Mouse (Mus musculus) left cerebral cortex, adult 2 months (tissue): ENCODE measurements around the gene Zfp446. TPM values are rescaled to one million over a fixed set of nuclear protein-coding genes. Genes with fewer than 3 reads are reported as not detected.

Source experiments
- DNase-seq, 2 experiments: peaks; one replicate each; pipeline ENCODE4 v3.0.0; 2021 to 2022; ENCODE audit warnings: low spot score in 2 of 2, mixed read lengths in 1 of 2; ENCODE audit errors: extremely low spot score in 1 of 2
- H3K27ac ChIP-seq: fragments of 200-600 bp; 2 replicates; pipeline ENCODE4 v1.8.1; 2022
- H3K4me3 ChIP-seq: fragments of 200-600 bp; 2 replicates; pipeline ENCODE4 v1.8.1; 2022
- CTCF ChIP-seq: fragments of 200-600 bp; IDR thresholded peaks from 2 replicates; pipeline ENCODE4 v1.8.1; 2022; ENCODE audit warnings: antibody characterized with exemption, mild to moderate bottlenecking, moderate library complexity
- intact Hi-C: fragments of 180-260 bp; cut with DNase I; formaldehyde crosslinking; loops from one replicate; pipeline ENCODE4 v1.15.1; 2025
- total RNA-seq, 2 experiments: library from RNA; stranded (reverse); gene quantifications; 2 replicates each; pipeline ENCODE4 v1.2.3; 2021

The Zfp446 gene
- total RNA-seq, 2 experiments from 2014 or later, result 7.9 to 9.0 TPM

DNA sequence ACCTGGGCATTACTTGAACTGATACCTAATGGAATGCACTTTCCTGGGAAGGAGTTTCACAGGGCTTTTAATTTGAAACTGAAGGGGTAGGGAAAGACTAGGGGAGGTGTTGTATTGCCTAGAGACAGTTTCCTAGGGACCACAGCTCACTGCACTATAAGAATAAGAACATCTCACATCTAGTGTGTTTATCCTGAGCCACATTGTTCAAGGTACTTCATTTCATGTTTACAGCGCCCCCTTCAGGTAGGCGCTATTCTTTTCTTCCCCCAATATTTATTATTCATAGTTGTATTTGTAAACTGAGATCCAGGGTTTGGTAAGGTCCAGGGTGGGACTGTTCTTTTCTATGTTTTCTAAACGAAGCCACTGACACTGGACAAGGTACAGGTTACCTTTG is 14.6 kb downstream of the Zfp446 start:
- H3K4me3 ChIP-seq, result no peak overlapping the region
- no peak for DNase-seq
- TF ChIP-seq CTCF, result peak; percentile 56
- no peak overlapping the region for H3K27ac ChIP-seq
- intact Hi-C loops, result no loop called here

DNA sequence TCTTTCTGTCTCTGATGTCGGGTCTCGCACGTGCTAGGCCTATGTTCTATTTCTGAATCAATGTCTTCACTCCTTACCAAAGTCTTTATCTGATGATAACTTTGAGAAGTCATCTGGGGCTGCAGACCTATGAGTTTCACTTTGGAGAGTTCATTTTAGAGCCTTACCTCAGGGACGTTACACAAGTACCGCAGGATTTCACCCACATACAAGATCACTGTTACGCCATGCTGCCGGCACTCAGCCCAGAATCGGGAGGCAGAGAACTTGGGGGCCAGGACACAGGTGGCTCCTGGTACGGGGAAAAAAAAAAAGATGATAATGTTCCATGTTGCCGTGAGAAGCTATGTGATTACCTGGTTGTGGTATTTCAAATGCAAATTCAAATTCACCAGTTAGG is 15.5 kb downstream of the Zfp446 start:
- intact Hi-C loops, result no loop called here
- Histone ChIP-seq H3K4me3 (no peak overlapping the region), H3K27ac (no peak overlapping the region)
- TF ChIP-seq CTCF, result no peak
- DNase-seq, result no peak

DNA sequence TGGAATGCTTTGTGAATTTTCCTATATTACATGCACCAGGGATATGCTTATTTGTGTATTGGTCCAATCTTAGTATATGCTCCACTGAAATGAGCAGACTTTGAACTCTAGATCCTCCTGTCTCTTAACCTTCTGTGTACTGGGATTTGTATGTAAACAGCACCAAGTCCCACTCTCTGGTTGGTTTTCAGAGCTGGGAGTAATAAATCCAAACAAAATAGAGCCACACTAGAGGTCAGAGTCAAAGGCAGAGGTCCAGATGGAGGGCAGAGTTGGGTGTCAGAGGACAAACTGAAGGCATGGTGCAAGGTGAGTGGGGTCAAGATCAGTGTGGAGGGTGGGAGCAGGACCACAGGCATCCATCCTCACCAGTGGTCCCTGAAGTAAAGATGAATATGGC is 18.2 kb downstream of the Zfp446 start:
- no peak for DNase-seq
- TF ChIP-seq CTCF, result no peak
- intact Hi-C loops, result no loop called here
- no peak overlapping the region for H3K4me3 ChIP-seq
- H3K27ac ChIP-seq, result no peak overlapping the region

GRCm38 (mm10) chr7:12997230-12997629 is 19.6 kb downstream of the Zfp446 start:
- no peak for TF ChIP-seq CTCF
- Histone ChIP-seq H3K4me3 (no peak overlapping the region), H3K27ac (no peak overlapping the region)
- intact Hi-C loops, result no loop called here
- DNase-seq, result no peak

- Histone ChIP-seq H3K27ac (no peak within 1 kb of the TSS), H3K4me3 (no peak within 1 kb of the TSS)
- intact Hi-C loops, result no loop called here
- no peak for DNase-seq
- no peak for TF ChIP-seq CTCF
Observed at GRCm38 (mm10) chr7:12998053-12998452, 20.4 kb downstream of the Zfp446 start, which contains the start of gene Slc27a5. Gene Slc27a5 (minus strand): TSS chr7:12998192.

DNA sequence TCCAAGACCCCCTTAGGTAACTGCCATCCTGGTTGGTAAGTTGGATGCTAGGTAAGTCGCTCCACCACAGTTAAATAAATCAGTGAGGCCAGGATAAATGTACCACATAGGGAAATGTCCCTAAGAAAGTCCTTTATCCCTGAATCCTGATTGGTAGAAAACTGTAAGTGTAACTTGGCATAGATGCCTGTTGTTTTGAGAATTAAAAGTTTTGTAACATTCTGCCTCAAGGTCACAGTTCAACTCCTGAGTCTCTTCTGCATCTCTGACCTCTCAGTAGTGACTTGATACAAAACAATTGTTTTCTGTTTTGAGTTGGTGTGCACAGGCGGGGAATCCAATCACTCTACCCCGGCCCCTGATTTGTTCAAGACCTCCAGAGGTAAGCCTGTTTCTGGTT is 21.2 kb downstream of the Zfp446 start, which contains the start of gene Trim28:
TSS of gene Trim28 (plus strand) at position 264 of the 400 bp plus-strand sequence.
- intact Hi-C loops, result no loop called here
- H3K27ac ChIP-seq, result no peak within 1 kb of the TSS
- no peak for TF ChIP-seq CTCF
- H3K4me3 ChIP-seq, result no peak within 1 kb of the TSS
- DNase-seq, result no peak

DNA sequence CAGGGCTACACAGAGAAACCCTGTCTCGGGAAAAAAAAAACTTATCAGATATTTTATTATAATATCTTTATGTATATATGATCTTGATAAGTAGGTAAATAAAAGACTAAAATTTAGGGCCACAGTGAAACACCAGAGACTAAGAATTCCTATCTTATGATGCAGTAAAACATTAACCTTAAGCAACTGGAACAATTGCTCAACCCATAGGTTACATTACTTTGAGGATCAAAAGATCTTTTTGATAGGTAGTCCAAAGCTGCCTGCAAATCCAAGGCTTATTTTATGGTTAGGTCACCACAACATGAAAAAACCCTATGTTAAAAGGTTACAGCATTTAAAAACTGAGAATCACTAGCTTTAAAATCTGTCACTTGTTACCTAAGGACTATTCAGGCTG is 23.9 kb downstream of the Zfp446 start:
- no peak for DNase-seq
- Histone ChIP-seq H3K27ac (no peak overlapping the region), H3K4me3 (no peak overlapping the region)
- no peak for TF ChIP-seq CTCF
- intact Hi-C loops, result no loop called here

DNA sequence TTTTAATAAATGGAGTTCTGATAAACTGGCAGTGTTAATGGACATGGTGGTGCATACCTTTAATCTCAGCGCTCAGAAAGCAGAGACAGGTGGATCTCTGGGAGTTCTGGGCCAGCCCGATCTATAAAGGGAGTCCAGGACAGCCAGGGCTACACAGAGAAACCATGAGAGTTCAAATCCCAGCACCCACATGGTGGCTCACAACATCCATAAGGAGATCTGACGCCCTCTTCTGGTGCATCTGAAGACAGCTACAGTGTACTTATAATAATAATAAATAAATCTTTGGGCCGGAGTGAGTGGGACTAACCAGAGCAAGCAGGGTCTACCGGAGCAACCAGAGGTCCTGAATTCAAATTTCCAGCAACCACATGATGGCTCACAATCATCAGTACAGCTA is 25.7 kb downstream of the Zfp446 start:
- H3K27ac ChIP-seq, result no peak overlapping the region
- H3K4me3 ChIP-seq, result no peak overlapping the region
- intact Hi-C loops, result no loop called here
- no peak for DNase-seq
- TF ChIP-seq CTCF, result no peak; the same call in 1 of the 2 replicates

- Histone ChIP-seq H3K4me3 (no peak overlapping the region), H3K27ac (no peak overlapping the region)
- DNase-seq, result no peak
- intact Hi-C loops, result loop anchor here (5.0 kb wide), 1 partner anchor 84 kb away; the partner anchor contains the start of gene Rps5
- TF ChIP-seq CTCF, result no peak
Observed at GRCm38 (mm10) chr7:13006011-13006410, 28.4 kb downstream of the Zfp446 start.

DNA sequence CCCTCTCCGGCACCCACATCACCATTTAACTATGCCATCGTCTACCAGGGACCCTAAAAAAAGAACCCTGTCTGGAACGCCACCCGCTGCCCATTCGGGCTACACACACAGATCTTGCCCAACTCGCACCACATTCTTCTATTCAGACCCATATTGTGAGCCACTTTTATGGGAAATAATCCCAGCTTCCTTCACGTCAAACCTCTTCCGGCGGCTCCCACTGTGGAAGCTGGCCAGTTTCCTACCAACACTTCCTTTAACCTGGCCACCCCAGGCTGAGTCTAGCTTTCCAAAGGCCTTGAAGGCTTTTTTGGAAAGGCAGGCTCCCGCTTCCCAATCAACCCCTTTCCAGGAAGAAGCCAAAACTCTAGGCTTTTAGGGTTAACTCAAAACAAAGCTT is 28.9 kb downstream of the Zfp446 start:
- intact Hi-C loops, result loop anchor here (5.0 kb wide), 1 partner anchor 84 kb away; the partner anchor contains the start of gene Rps5
- DNase-seq, result no peak
- no peak overlapping the region for H3K27ac ChIP-seq

GRCm38 (mm10) chr7:13007341-13008092 is 29.9 kb downstream of the Zfp446 start:
- TF ChIP-seq CTCF, result no peak
- intact Hi-C loops, result loop anchor here (2.0 to 5.0 kb wide), 4 partner anchors 17 to 85 kb away; partner anchors contain the start of genes Mzf1 and Rps5
- H3K4me3 ChIP-seq, result no peak overlapping the region
- peak in 1 of 2 experiments; percentile 30 for DNase-seq
- no peak overlapping the region for H3K27ac ChIP-seq

More for the DNA sequence above, 28.9 kb downstream of the Zfp446 start:
- no peak for TF ChIP-seq CTCF
- no peak overlapping the region for H3K4me3 ChIP-seq

- Histone ChIP-seq H3K4me3 (peak overlapping the region; percentile 83), H3K27ac (peak overlapping the region; percentile 99)
- DNase-seq, result peak; percentile 89 to 90
- intact Hi-C loops, result loop anchor here (2.0 to 5.0 kb wide), 4 partner anchors 15 to 87 kb away; partner anchors contain the start of genes Mzf1 and Rps5
- TF ChIP-seq CTCF, result peak; percentile 68
Observed at GRCm38 (mm10) chr7:13009143-13010004, 31.7 kb downstream of the Zfp446 start.
